Mouse (Mus musculus) lung, embryonic 14.5 days (tissue): ENCODE measurements around the gene Fam32a. TPM values are rescaled to one million over a fixed set of nuclear protein-coding genes. Genes with fewer than 3 reads are reported as not detected.

ENCODE experiments used
- ATAC-seq: fragments of 200-750 bp; cut with Nextera tagmentation; 2 replicates; pipeline ENCODE4 v1.8.0; 2017; ENCODE audit warnings: mild to moderate bottlenecking, moderate TSS enrichment, moderate library complexity; ENCODE audit not compliant: insufficient read depth
- DNase-seq: peaks from one replicate; pipeline ENCODE4 v3.0.0-alpha.2; 2015
- H3K27ac ChIP-seq: fragments of 300-500 bp; sonication (generic); 2 replicates; pipeline ENCODE4 v1.5.1; 2014; ENCODE audit warnings: low read depth, mild to moderate bottlenecking, moderate library complexity
- H3K27me3 ChIP-seq: fragments of 300-500 bp; sonication (generic); 2 replicates; pipeline ENCODE4 v1.6.1; 2014; ENCODE audit warnings: low read length, control low read depth; ENCODE audit not compliant: insufficient read depth
- H3K36me3 ChIP-seq: fragments of 300-500 bp; sonication (generic); 2 replicates; pipeline ENCODE4 v1.6.1; 2014; ENCODE audit warnings: control low read depth; ENCODE audit not compliant: insufficient read depth
- H3K4me1 ChIP-seq: fragments of 300-500 bp; sonication (generic); 2 replicates; pipeline ENCODE4 v1.6.1; 2014; ENCODE audit warnings: antibody characterized with exemption, control low read depth; ENCODE audit not compliant: insufficient read depth
- H3K4me2 ChIP-seq: fragments of 300-500 bp; sonication (generic); 2 replicates; pipeline ENCODE4 v1.6.1; 2014; ENCODE audit warnings: mild to moderate bottlenecking
- H3K4me3 ChIP-seq: fragments of 300-500 bp; sonication (generic); 2 replicates; pipeline ENCODE4 v1.5.1; 2014; ENCODE audit warnings: low read depth, low read length
- H3K9ac ChIP-seq: fragments of 300-500 bp; sonication (generic); 2 replicates; pipeline ENCODE4 v1.6.1; 2014
- H3K9me3 ChIP-seq: fragments of 300-500 bp; sonication (generic); 2 replicates; pipeline ENCODE4 v1.6.1; 2016; ENCODE audit warnings: low read depth, low read length, control low read depth
- CTCF ChIP-seq: IDR thresholded peaks from 2 replicates; pipeline ENCODE4 v1.5.1; 2016; ENCODE audit warnings: antibody characterized with exemption, low read depth
- WGBS: fragments of 180-500 bp; shearing (Covaris S2); extraction: QIAGEN DNeasy Blood & Tissue Kit; methylation state at CpG from one replicate; pipeline ENCODE4 v1.1.7; 2014; 5-methylcytosine and 5-hydroxymethylcytosine counted together
- polyA plus RNA-seq: library from polyadenylated mRNA; unstranded; fragments of >200 nt; fragmentation: Nextera tagmentation; extraction: Ambion mirVana; gene quantifications from 2 replicates; pipeline ENCODE4 v1.2.1, GENCODE M21; 2014

Fam32a gene
- polyA plus RNA-seq, 1 experiment from 2014 or later, result 65.3 TPM

- Histone ChIP-seq H3K4me1 (no peaks in the 10 kb centered on the region), H3K36me3 (no peaks in the 10 kb centered on the region), H3K9ac (no peak overlapping the region), H3K4me3 (no peak overlapping the region), H3K4me2 (no peak overlapping the region), H3K27ac (no peak overlapping the region), H3K9me3 (no peaks in the 10 kb centered on the region), H3K27me3 (no peaks in the 10 kb centered on the region)
- no peak for DNase-seq
- no peak for TF ChIP-seq CTCF
- 67% methylated on average over 5 of the region's 5 CpGs for WGBS
- no peak for ATAC-seq
Measured at GRCm38 (mm10) chr8:72273807-72274206, 54.3 kb downstream of the Fam32a start.

Other genes with a start within 250 kb of the Fam32a start
- gene Cyp4f18, start 210.1 kb upstream of the Fam32a start, polyA plus RNA-seq, result 0.93 and 2.2 TPM in 2 replicates
- not detected in 2 replicates for gene Olfr372, start 178.5 kb upstream of the Fam32a start, polyA plus RNA-seq
- not detected in 2 replicates for gene Olfr373, start 136.6 kb upstream of the Fam32a start, polyA plus RNA-seq
- gene Olfr374, start 112.7 kb upstream of the Fam32a start, polyA plus RNA-seq, result 0.01 and 0.04 TPM in 2 replicates
- gene Tpm4, start 84.8 kb upstream of the Fam32a start, polyA plus RNA-seq, result 849 and 861 TPM in 2 replicates
- gene Rab8a, start 58.5 kb upstream of the Fam32a start, polyA plus RNA-seq, result 90.0 and 103 TPM in 2 replicates
- 0.30 and 0.51 TPM in 2 replicates for gene Hsh2d, start 30.1 kb upstream of the Fam32a start, polyA plus RNA-seq
- gene Cib3, start 6.9 kb upstream of the Fam32a start, polyA plus RNA-seq, result 0.24 TPM in 1 of 2 replicates, not detected in the other
- gene Gm11034, start 6.1 kb upstream of the Fam32a start, polyA plus RNA-seq, result not detected in 2 replicates
- gene Ap1m1, start 20.3 kb downstream of the Fam32a start, polyA plus RNA-seq, result 102 and 104 TPM in 2 replicates
- 38.2 TPM in 2 replicates for gene Gm10282, start 85.5 kb downstream of the Fam32a start, polyA plus RNA-seq
- 14.3 and 15.2 TPM in 2 replicates for gene Klf2, start 99.3 kb downstream of the Fam32a start, polyA plus RNA-seq
- gene Eps15l1, start 201.7 kb downstream of the Fam32a start, polyA plus RNA-seq, result 68.6 and 69.4 TPM in 2 replicates
- gene Calr3, start 224.1 kb downstream of the Fam32a start, polyA plus RNA-seq, result 1.0 and 1.9 TPM in 2 replicates
- 13.6 and 17.2 TPM in 2 replicates for gene 1700030K09Rik, start 224.2 kb downstream of the Fam32a start, polyA plus RNA-seq